Mouse (Mus musculus): ENCODE data around the gene Rpl35a.

- TF ChIP-seq GATA1 (IDR thresholded peaks at IDR 0.05; ENCODE audit: low read length) (no peak), TAL1 (IDR thresholded peaks at IDR 0.05; ENCODE audit: low read length) (no peak)
Observed at GRCm38 (mm10) chr16:33015986-33016385, 40.3 kb upstream of the Rpl35a start.
